Mouse (Mus musculus) CH12.LX (cell line): ENCODE data around the gene Reg3b.
"Not testable (repeated sequence)": the region's sequence is repeated elsewhere in the genome, so short reads cannot be mapped to it uniquely, and the experiment has no call there.

ENCODE experiments used
- KAT2A ChIP-seq: IDR thresholded peaks from 2 replicates; pipeline ENCODE4 v1.6.1; 2012; ENCODE audit warnings: low read length, improper control_type of control experiment, inconsistent platforms; ENCODE audit not compliant: insufficient replicate concordance
- ZC3H11A ChIP-seq: IDR thresholded peaks from 2 replicates; pipeline ENCODE4 v1.6.1; 2012; ENCODE audit warnings: low read depth, mild to moderate bottlenecking, inconsistent platforms, low read length, improper control_type of control experiment

- TF ChIP-seq KAT2A, ZC3H11A: not testable (repeated sequence)
Measured at GRCm38 (mm10) chr6:78422411-78422810, 52.0 kb downstream of the Reg3b start, which contains the start of gene Reg1.
